Mouse (Mus musculus) cerebellum, adult 18-20 months (tissue): ENCODE results near the gene Ccpg1os.

Source experiments
- DNase-seq, 2 experiments: peaks; one replicate each; pipeline ENCODE4 v3.0.0; 2021

The Ccpg1os gene

GRCm38 (mm10) chr9:72985250-72986220, at the start of gene Ccpg1os, which contains the start of gene Ccpg1:
Ccpg1os (minus strand) TSS chr9:72985382.
Ccpg1 (plus strand) TSS chr9:72985429.
- peak; percentile 96 to 98 for DNase-seq

GRCm38 (mm10) chr9:73033406-73033805, 48.2 kb upstream of the Ccpg1os start:
- no peak for DNase-seq

GRCm38 (mm10) chr9:73031421-73031820, 46.2 kb upstream of the Ccpg1os start:
- peak; percentile 64 to 74 for DNase-seq

GRCm38 (mm10) chr9:73030443-73030842, 45.3 kb upstream of the Ccpg1os start:
- DNase-seq = no peak

GRCm38 (mm10) chr9:73025818-73026636, 40.8 kb upstream of the Ccpg1os start:
- DNase-seq = peak; percentile 25 to 28

GRCm38 (mm10) chr9:73020566-73021097, 35.5 kb upstream of the Ccpg1os start:
- no peak for DNase-seq

GRCm38 (mm10) chr9:73019841-73020240, 34.7 kb upstream of the Ccpg1os start:
- peak; percentile 60 to 65 for DNase-seq

- no peak for DNase-seq
Observed at GRCm38 (mm10) chr9:73014724-73015123, 29.5 kb upstream of the Ccpg1os start.

GRCm38 (mm10) chr9:73012629-73013028, 27.4 kb upstream of the Ccpg1os start:
- no peak for DNase-seq

GRCm38 (mm10) chr9:73008384-73008783, 23.2 kb upstream of the Ccpg1os start:
- DNase-seq = no peak

- no peak for DNase-seq
Observed at GRCm38 (mm10) chr9:73006175-73006574, 21.0 kb upstream of the Ccpg1os start.

GRCm38 (mm10) chr9:73005106-73005505, 19.9 kb upstream of the Ccpg1os start:
- DNase-seq = no peak

GRCm38 (mm10) chr9:73004076-73004475, 18.9 kb upstream of the Ccpg1os start:
- DNase-seq = no peak

- no peak for DNase-seq
Observed at GRCm38 (mm10) chr9:73002177-73002576, 17.0 kb upstream of the Ccpg1os start.

- DNase-seq = no peak
Observed at GRCm38 (mm10) chr9:73001314-73002011, 16.3 kb upstream of the Ccpg1os start.

- DNase-seq = no peak
Observed at GRCm38 (mm10) chr9:73000487-73000886, 15.3 kb upstream of the Ccpg1os start.

GRCm38 (mm10) chr9:72996806-72997205, 11.6 kb upstream of the Ccpg1os start:
- DNase-seq = no peak

- DNase-seq = no peak
Observed at GRCm38 (mm10) chr9:72996167-72996566, 11.0 kb upstream of the Ccpg1os start.

GRCm38 (mm10) chr9:72992576-72992975, 7.4 kb upstream of the Ccpg1os start:
- no peak for DNase-seq

- DNase-seq = no peak
Observed at GRCm38 (mm10) chr9:72991420-72991819, 6.2 kb upstream of the Ccpg1os start.

- DNase-seq = no peak
Observed at GRCm38 (mm10) chr9:72988706-72989105, 3.5 kb upstream of the Ccpg1os start.

- no peak for DNase-seq
Observed at GRCm38 (mm10) chr9:72987703-72988102, 2.5 kb upstream of the Ccpg1os start.

GRCm38 (mm10) chr9:72983066-72983465, 2.1 kb downstream of the Ccpg1os start:
- no peak for DNase-seq
